Mouse (Mus musculus) hindbrain, postnatal 0 days (tissue): Measurements from ENCODE around the gene Grik4. TPM values are rescaled to one million over a fixed set of nuclear protein-coding genes. Genes with fewer than 3 reads are reported as not detected.

Experiments used
- ATAC-seq: fragments of 200-750 bp; cut with Nextera tagmentation; 2 replicates; pipeline ENCODE4 v1.8.0; 2017; ENCODE audit warnings: mild to moderate bottlenecking, moderate TSS enrichment, moderate library complexity
- DNase-seq: peaks from one replicate; pipeline ENCODE4 v3.0.0-alpha.2; 2015; ENCODE audit warnings: low spot score
- H3K27ac ChIP-seq: fragments of 300-500 bp; sonication (generic); 2 replicates; pipeline ENCODE4 v1.5.1; 2014; ENCODE audit warnings: mild to moderate bottlenecking
- H3K27me3 ChIP-seq: fragments of 300-500 bp; sonication (generic); 2 replicates; pipeline ENCODE4 v1.6.1; 2014; ENCODE audit warnings: low read length, mixed read lengths; ENCODE audit not compliant: insufficient read depth
- H3K36me3 ChIP-seq: fragments of 300-500 bp; sonication (generic); 2 replicates; pipeline ENCODE4 v1.6.1; 2014; ENCODE audit warnings: low read length, mixed read lengths; ENCODE audit not compliant: insufficient read depth
- H3K4me1 ChIP-seq: fragments of 300-500 bp; sonication (generic); 2 replicates; pipeline ENCODE4 v1.6.1; 2014; ENCODE audit warnings: antibody characterized with exemption, low read length, mixed read lengths; ENCODE audit not compliant: insufficient read depth
- H3K4me2 ChIP-seq: fragments of 300-500 bp; sonication (generic); 2 replicates; pipeline ENCODE4 v1.6.1; 2014; ENCODE audit warnings: low read depth, mild to moderate bottlenecking, low read length, moderate library complexity, mixed read lengths
- H3K4me3 ChIP-seq: fragments of 300-500 bp; sonication (generic); 2 replicates; pipeline ENCODE4 v1.5.1; 2014; ENCODE audit warnings: low read length
- H3K9ac ChIP-seq: fragments of 300-500 bp; sonication (generic); replicated peaks from 2 replicates; pipeline ENCODE4 v1.6.1; 2014; ENCODE audit warnings: mild to moderate bottlenecking, low read length, moderate library complexity, mixed read lengths
- H3K9me3 ChIP-seq: fragments of 300-500 bp; sonication (generic); 2 replicates; pipeline ENCODE4 v1.6.1; 2016; ENCODE audit warnings: low read length, mixed read lengths
- CTCF ChIP-seq: IDR thresholded peaks from 2 replicates; pipeline ENCODE4 v1.5.1; 2016; ENCODE audit warnings: antibody characterized with exemption, control low read depth, low read depth
- WGBS: fragments of 180-500 bp; shearing (Covaris S2); extraction: QIAGEN DNeasy Blood & Tissue Kit; methylation state at CpG from one replicate; pipeline ENCODE4 v1.1.7; 2014; 5-methylcytosine and 5-hydroxymethylcytosine counted together
- polyA plus RNA-seq: library from polyadenylated mRNA; unstranded; fragments of >200 nt; fragmentation: Nextera tagmentation; extraction: Ambion mirVana; gene quantifications from 2 replicates; pipeline ENCODE4 v1.2.1, GENCODE M21; 2015
- total RNA-seq: library from RNA; depleted of rRNA; stranded (reverse); fragments of >200 nt; gene quantifications from 2 replicates; pipeline ENCODE4 v1.2.3, GENCODE M21; 2014

Gene Grik4
- total and polyA plus RNA-seq, 2 experiments from 2014 or later = 9.4 to 18.2 TPM

DNA sequence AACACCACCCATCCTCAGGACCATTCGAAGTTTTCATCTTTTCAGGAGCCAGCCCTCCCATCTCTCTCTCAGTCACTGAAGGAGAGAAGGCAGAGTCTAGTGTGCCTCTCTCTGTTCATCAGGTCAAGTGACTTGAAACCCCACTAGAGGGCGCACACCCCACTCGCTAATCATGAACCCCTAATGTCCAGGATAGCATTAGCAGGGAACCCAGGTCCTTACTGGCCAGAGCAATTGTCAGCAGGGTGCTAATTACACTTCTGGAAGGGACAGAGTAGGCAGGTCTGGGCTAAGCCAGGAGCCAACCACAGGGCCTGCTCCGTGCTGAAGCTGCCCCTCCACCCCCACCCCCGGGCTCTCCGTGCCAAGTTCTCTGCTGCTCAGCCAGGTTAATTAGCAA is 371.1 kb downstream of the Grik4 start:
- 6% methylated on average over 6 of the region's 6 CpGs for WGBS
- peak overlapping the region; percentile 20; the same call in 1 of the 2 replicates for H3K27ac ChIP-seq
- no peaks in the 10 kb centered on the region for H3K27me3 ChIP-seq
- no peaks in the 10 kb centered on the region for H3K36me3 ChIP-seq
- no peaks in the 10 kb centered on the region for H3K9me3 ChIP-seq
- H3K9ac ChIP-seq = no peak overlapping the region
- TF ChIP-seq CTCF = peak; percentile 91
- DNase-seq (peak; percentile 92), ATAC-seq (peak; percentile 92)
- H3K4me1 ChIP-seq = no peaks in the 10 kb centered on the region; the same call in 1 of the 2 replicates
- H3K4me3 ChIP-seq = no peak overlapping the region
- peak overlapping the region; percentile 30; the same call in 1 of the 2 replicates for H3K4me2 ChIP-seq

DNA sequence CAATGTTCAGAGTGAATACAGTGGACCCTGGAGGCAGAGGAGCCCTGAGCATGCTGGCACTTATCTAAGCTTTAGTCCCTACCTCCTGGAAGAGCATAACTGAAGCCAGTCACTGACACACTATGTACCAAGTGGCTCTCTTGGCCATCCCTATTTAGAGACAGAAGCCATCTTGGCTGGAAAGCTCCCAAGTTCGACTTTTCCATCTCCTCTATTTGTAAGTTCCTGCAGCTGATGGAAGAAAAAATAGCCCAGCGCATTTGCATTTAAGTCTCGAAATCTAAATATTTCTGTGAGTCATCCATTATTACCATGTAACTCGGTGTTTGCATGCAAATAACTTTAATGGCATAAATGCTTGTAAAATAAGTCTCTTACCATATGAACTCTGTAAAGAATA is 378.4 kb downstream of the Grik4 start:
- 87% methylated on average over 4 of the region's 4 CpGs for WGBS
- H3K9me3 ChIP-seq = no peaks in the 10 kb centered on the region
- H3K4me2 ChIP-seq = no peak overlapping the region
- H3K4me1 ChIP-seq = no peaks in the 10 kb centered on the region
- no peak overlapping the region for H3K4me3 ChIP-seq
- no peaks in the 10 kb centered on the region for H3K27me3 ChIP-seq
- no peaks in the 10 kb centered on the region for H3K36me3 ChIP-seq
- no peak for TF ChIP-seq CTCF
- H3K27ac ChIP-seq = no peak overlapping the region
- ATAC-seq (no peak), DNase-seq (no peak)
- H3K9ac ChIP-seq = no peak overlapping the region

DNA sequence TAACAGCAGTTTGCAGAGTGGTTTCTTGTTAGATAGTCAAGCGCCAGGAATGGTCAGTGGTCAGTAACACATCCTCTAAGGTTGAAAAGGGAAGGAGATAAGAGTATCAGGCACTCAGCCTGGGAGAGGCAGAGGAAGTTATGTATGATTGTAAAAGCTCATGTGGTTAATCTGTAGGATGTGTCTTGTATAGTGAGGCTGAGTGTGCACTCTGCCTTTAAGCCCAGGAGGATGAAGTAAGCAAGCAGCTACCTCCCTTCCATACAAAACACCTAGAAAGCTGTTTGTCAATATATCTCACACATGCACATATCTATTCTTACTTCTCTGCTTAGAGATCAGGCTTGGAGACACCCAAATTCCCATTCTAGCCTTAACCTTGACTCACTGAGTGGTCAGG is 389.1 kb downstream of the Grik4 start:
- no peak for ATAC-seq
- H3K9me3 ChIP-seq = no peaks in the 10 kb centered on the region; the same call in 1 of the 2 replicates
- H3K4me3 ChIP-seq = no peak overlapping the region
- no peak for TF ChIP-seq CTCF
- H3K27ac ChIP-seq = no peak overlapping the region
- no peaks in the 10 kb centered on the region for H3K27me3 ChIP-seq
- no peaks in the 10 kb centered on the region for H3K4me1 ChIP-seq
- H3K9ac ChIP-seq = no peak overlapping the region
- 91% methylated on average over 1 of the region's 1 CpGs for WGBS
- no peak overlapping the region for H3K4me2 ChIP-seq
- DNase-seq = no peak
- no peaks in the 10 kb centered on the region for H3K36me3 ChIP-seq

DNA sequence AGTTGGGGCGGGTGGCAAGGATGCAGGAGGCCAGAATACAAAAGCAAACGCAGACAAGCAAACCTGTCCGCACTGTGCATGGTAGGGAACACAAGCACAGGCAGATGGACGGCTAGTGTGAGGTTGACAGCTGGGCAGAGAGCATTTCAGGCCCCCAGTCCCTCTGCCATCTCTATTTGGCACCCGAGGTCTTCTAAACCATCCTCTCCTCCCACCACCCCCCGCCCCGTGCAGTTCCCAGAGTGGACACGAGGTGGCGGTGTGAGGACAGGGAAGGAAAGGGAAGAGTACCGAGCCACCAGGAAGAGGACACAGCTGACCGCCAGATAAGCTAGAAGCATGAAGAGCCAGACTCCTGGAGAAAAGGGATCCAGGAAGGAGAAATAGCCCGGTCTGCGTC is 394.2 kb downstream of the Grik4 start:
- 13% methylated on average over 13 of the region's 13 CpGs for WGBS
- H3K9ac ChIP-seq = no peak overlapping the region
- ATAC-seq = peak; percentile 91

DNA sequence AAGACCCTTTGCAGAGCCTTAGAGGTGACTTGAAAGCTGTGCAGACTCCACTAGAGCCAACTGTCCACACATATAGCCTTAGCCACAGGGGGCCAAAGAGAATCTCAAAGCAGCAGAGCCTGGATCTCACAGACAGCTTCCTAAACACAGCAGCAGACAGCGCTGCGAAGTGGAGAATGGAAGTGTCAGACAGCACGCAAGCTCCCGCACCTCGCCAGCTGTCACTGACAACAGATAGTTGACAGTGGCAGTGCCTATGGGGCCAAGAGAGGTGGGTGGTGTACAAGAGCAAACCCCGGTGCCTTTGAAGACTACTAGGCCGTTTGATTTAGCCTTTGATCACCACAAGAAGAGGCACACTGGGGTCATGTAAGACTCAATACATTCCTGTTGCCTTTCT is 395.3 kb downstream of the Grik4 start:
- Histone ChIP-seq H3K27me3 (no peaks in the 10 kb centered on the region), H3K27ac (no peak overlapping the region), H3K9me3 (no peaks in the 10 kb centered on the region), H3K9ac (no peak overlapping the region), H3K4me2 (no peak overlapping the region), H3K36me3 (no peaks in the 10 kb centered on the region), H3K4me1 (no peaks in the 10 kb centered on the region), H3K4me3 (no peak overlapping the region)
- peak; percentile 27 for DNase-seq
- no peak for TF ChIP-seq CTCF
- 57% methylated on average over 7 of the region's 7 CpGs for WGBS
- no peak for ATAC-seq

More for the DNA sequence above, 394.2 kb downstream of the Grik4 start:
- H3K4me2 ChIP-seq = no peak overlapping the region
- no peaks in the 10 kb centered on the region for H3K36me3 ChIP-seq
- no peak overlapping the region for H3K4me3 ChIP-seq
- H3K9me3 ChIP-seq = no peaks in the 10 kb centered on the region
- H3K4me1 ChIP-seq = no peaks in the 10 kb centered on the region
- TF ChIP-seq CTCF = peak; percentile 99
- peak; percentile 85 for DNase-seq
- H3K27ac ChIP-seq = no peak overlapping the region
- no peaks in the 10 kb centered on the region for H3K27me3 ChIP-seq

DNA sequence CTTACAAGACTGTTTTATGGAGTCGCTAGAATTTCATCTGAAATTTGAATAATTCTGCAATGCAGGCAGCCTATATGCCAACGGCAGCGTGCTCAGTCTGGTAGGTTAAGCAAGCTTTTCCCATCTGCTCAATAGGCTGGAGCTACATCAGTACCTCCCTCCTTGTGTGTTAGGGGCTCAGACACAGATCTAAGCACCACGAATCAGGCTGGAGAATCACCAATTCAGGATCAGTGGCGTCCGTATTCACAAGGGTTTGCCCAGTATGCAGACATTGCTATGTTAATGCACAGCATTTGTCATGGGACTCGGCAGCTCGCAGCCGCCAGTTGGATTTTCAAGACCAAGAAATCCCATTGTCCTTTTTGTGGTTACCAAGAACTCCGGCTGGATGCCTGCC is 399.8 kb downstream of the Grik4 start:
- Histone ChIP-seq H3K4me2 (no peak overlapping the region), H3K4me3 (no peak overlapping the region), H3K4me1 (no peaks in the 10 kb centered on the region), H3K27me3 (no peaks in the 10 kb centered on the region), H3K9ac (no peak overlapping the region), H3K36me3 (peaks cover 5% of the 10 kb centered on the region; the same call in 1 of the 2 replicates), H3K9me3 (no peaks in the 10 kb centered on the region), H3K27ac (no peak overlapping the region)
- ATAC-seq (no peak; the same call in 1 of the 2 replicates), DNase-seq (peak; percentile 25)
- 51% methylated on average over 10 of the region's 10 CpGs for WGBS
- TF ChIP-seq CTCF = no peak

DNA sequence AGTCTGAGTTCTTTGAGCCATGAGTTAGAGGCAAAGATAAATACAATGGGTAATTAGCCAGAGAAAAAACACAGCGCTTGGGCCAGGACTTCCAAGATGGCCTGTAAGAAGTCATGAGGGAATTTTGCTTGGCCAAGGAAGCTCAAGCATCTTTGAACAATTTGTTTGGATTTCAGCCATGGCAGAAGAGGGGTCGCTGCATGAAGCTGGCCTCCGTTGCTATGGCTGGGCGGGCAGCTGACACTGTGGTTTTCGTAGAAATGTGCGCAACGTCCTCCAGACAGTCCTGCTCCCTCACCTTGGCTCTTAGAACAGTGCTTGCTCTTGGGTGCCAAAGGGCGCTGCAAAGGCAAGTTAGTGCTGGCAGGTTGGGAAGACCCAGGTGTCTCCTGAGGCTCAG is 410.8 kb downstream of the Grik4 start:
- H3K4me3 ChIP-seq = no peak overlapping the region
- no peaks in the 10 kb centered on the region for H3K9me3 ChIP-seq
- H3K9ac ChIP-seq = no peak overlapping the region
- WGBS = 67% methylated on average over 8 of the region's 8 CpGs
- H3K4me2 ChIP-seq = no peak overlapping the region
- DNase-seq (peak; percentile 55), ATAC-seq (no peak)
- no peaks in the 10 kb centered on the region for H3K27me3 ChIP-seq
- no peak for TF ChIP-seq CTCF
- H3K36me3 ChIP-seq = no peaks in the 10 kb centered on the region
- no peak overlapping the region; the same call in 1 of the 2 replicates for H3K27ac ChIP-seq
- peaks cover 17% of the 10 kb centered on the region for H3K4me1 ChIP-seq
